Mouse (Mus musculus) MEL (cell line): ENCODE data around the gene Fgfr2. TPM values are rescaled to one million over a fixed set of nuclear protein-coding genes. Genes with fewer than 3 reads are reported as not detected.

ENCODE experiments used
- DNase-seq: peaks from one replicate; pipeline ENCODE4 v3.0.0; 2011; ENCODE audit warnings: low read depth, low spot score
- H3K27ac ChIP-seq: 2 replicates; pipeline ENCODE4 v1.5.1; 2012; ENCODE audit warnings: low read depth, mild to moderate bottlenecking, control low read depth, low read length, moderate library complexity; ENCODE audit not compliant: control insufficient read depth
- H3K27me3 ChIP-seq, 2 experiments: fragments of 150-350 bp in 1 of 2; sonication (generic) in 1 of 2; 2 replicates each; pipeline ENCODE4 v1.6.1; 2012; ENCODE audit warnings: low read length in 2 of 2, mild to moderate bottlenecking in 2 of 2, improper control_type of control experiment in 1 of 2, moderate library complexity in 1 of 2; ENCODE audit not compliant: insufficient read depth in 2 of 2, control insufficient read depth in 1 of 2
- H3K36me3 ChIP-seq, 2 experiments: 2 replicates each; pipeline ENCODE4 v1.6.1; 2012 to 2014; ENCODE audit warnings: low read length in 2 of 2, improper control_type of control experiment in 1 of 2, inconsistent platforms in 1 of 2, mild to moderate bottlenecking in 1 of 2; ENCODE audit not compliant: insufficient read depth in 2 of 2, control insufficient read depth in 1 of 2
- H3K4me1 ChIP-seq, 2 experiments: fragments of 150-350 bp in 1 of 2; sonication (generic) in 1 of 2; 2 replicates each; pipeline ENCODE4 v1.6.1; 2012; ENCODE audit warnings: low read length in 2 of 2, improper control_type of control experiment in 1 of 2, mild to moderate bottlenecking in 1 of 2; ENCODE audit not compliant: insufficient read depth in 2 of 2, control insufficient read depth in 1 of 2
- H3K4me3 ChIP-seq, 2 experiments: fragments of 150-350 bp in 1 of 2; sonication (generic) in 1 of 2; 2 replicates each; pipeline ENCODE4 v1.5.1; 2012; ENCODE audit warnings: low read depth in 2 of 2, low read length in 2 of 2, mild to moderate bottlenecking in 2 of 2, moderate library complexity in 2 of 2, control low read depth in 1 of 2, improper control_type of control experiment in 1 of 2; ENCODE audit not compliant: control insufficient read depth in 1 of 2, insufficient read depth in 1 of 2
- H3K79me2 ChIP-seq: 2 replicates; pipeline ENCODE4 v1.6.1; 2012; ENCODE audit warnings: mild to moderate bottlenecking, low read length, moderate library complexity; ENCODE audit not compliant: control insufficient read depth, poor library complexity, insufficient read depth
- H3K9ac ChIP-seq: 2 replicates; pipeline ENCODE4 v1.6.1; 2012; ENCODE audit warnings: low read depth, mild to moderate bottlenecking, control low read depth, low read length, moderate library complexity; ENCODE audit not compliant: control insufficient read depth, poor library complexity, severe bottlenecking
- H3K9me3 ChIP-seq: fragments of 150-350 bp; sonication (generic); replicated peaks from 2 replicates; pipeline ENCODE4 v1.6.1; 2012; ENCODE audit warnings: mild to moderate bottlenecking, low read length, improper control_type of control experiment, moderate library complexity; ENCODE audit not compliant: insufficient read depth
- CHD2 ChIP-seq: IDR thresholded peaks from 2 replicates; pipeline ENCODE4 v1.6.1; 2011; ENCODE audit warnings: low read length, improper control_type of control experiment
- CTCF ChIP-seq, 3 experiments: IDR thresholded peaks in 2 of 3; conservative IDR thresholded peaks in 1 of 3; 2 replicates each; pipeline ENCODE4 v1.5.1; 2011 to 2012; ENCODE audit warnings: low read length in 3 of 3, low read depth in 2 of 3, mild to moderate bottlenecking in 2 of 3, improper control_type of control experiment in 1 of 3, inconsistent platforms in 1 of 3, mixed read lengths in 1 of 3, moderate library complexity in 1 of 3; ENCODE audit not compliant: control insufficient read depth in 1 of 3, insufficient read depth in 1 of 3, poor library complexity in 1 of 3, severe bottlenecking in 1 of 3
- EP300 ChIP-seq, 2 experiments: IDR thresholded peaks; 2 replicates each; pipeline ENCODE4 v1.6.1; 2011; ENCODE audit warnings: improper control_type of control experiment in 2 of 2, low read length in 2 of 2, low read depth in 1 of 2, mild to moderate bottlenecking in 1 of 2
- ETS1 ChIP-seq: IDR thresholded peaks from 2 replicates; pipeline ENCODE4 v1.6.1; 2012; ENCODE audit warnings: low read depth, mild to moderate bottlenecking, inconsistent platforms, low read length, improper control_type of control experiment, moderate library complexity
- GABPA ChIP-seq: IDR thresholded peaks from 2 replicates; pipeline ENCODE4 v1.6.1; 2012; ENCODE audit warnings: low read depth, mild to moderate bottlenecking, inconsistent platforms, low read length, improper control_type of control experiment, moderate library complexity
- GATA1 ChIP-seq: IDR thresholded peaks from 2 replicates; pipeline ENCODE4 v1.6.1; 2011; ENCODE audit warnings: low read depth, low read length, improper control_type of control experiment
- KAT2A ChIP-seq: conservative IDR thresholded peaks from 2 replicates; pipeline ENCODE4 v1.6.1; 2012; ENCODE audit warnings: low read depth, low read length, improper control_type of control experiment, inconsistent platforms
- MAFK ChIP-seq: IDR thresholded peaks from 2 replicates; pipeline ENCODE4 v1.6.1; 2011; ENCODE audit warnings: low read depth, mild to moderate bottlenecking, low read length, improper control_type of control experiment, borderline replicate concordance
- MAX ChIP-seq: IDR thresholded peaks from 2 replicates; pipeline ENCODE4 v1.6.1; 2011; ENCODE audit warnings: low read length, improper control_type of control experiment
- MAZ ChIP-seq: IDR thresholded peaks from 2 replicates; pipeline ENCODE4 v1.6.1; 2012; ENCODE audit warnings: low read depth, mild to moderate bottlenecking, inconsistent platforms, low read length, improper control_type of control experiment
- MEF2A ChIP-seq: IDR thresholded peaks from 2 replicates; pipeline ENCODE4 v1.6.1; 2014; ENCODE audit warnings: low read depth, mild to moderate bottlenecking, inconsistent platforms, low read length, improper control_type of control experiment; ENCODE audit not compliant: poor library complexity, insufficient replicate concordance, severe bottlenecking; ENCODE audit errors: extremely low read depth
- MXI1 ChIP-seq: IDR thresholded peaks from 2 replicates; pipeline ENCODE4 v1.6.1; 2011; ENCODE audit warnings: mild to moderate bottlenecking, low read depth, low read length, improper control_type of control experiment
- NRF1 ChIP-seq: IDR thresholded peaks from 2 replicates; pipeline ENCODE4 v1.6.1; 2014; ENCODE audit warnings: low read depth, mild to moderate bottlenecking, inconsistent platforms, low read length, improper control_type of control experiment, moderate library complexity; ENCODE audit not compliant: poor library complexity, insufficient read depth, severe bottlenecking
- POLR2AphosphoS2 ChIP-seq: IDR thresholded peaks from 2 replicates; pipeline ENCODE4 v1.6.1; 2011; ENCODE audit warnings: low read length, improper control_type of control experiment
- POLR2AphosphoS5 ChIP-seq: IDR thresholded peaks from 2 replicates; pipeline ENCODE4 v1.6.1; 2012; ENCODE audit warnings: low read depth, borderline replicate concordance, mild to moderate bottlenecking, inconsistent platforms, low read length, moderate library complexity, mixed read lengths
- RAD21 ChIP-seq: IDR thresholded peaks from 2 replicates; pipeline ENCODE4 v1.6.1; 2011; ENCODE audit warnings: mild to moderate bottlenecking, low read depth, low read length, improper control_type of control experiment
- RCOR1 ChIP-seq: IDR thresholded peaks from 2 replicates; pipeline ENCODE4 v1.6.1; 2012; ENCODE audit warnings: low read depth, mild to moderate bottlenecking, inconsistent platforms, low read length, improper control_type of control experiment
- SIN3A ChIP-seq: IDR thresholded peaks from 2 replicates; pipeline ENCODE4 v1.6.1; 2012; ENCODE audit warnings: low read length, improper control_type of control experiment, inconsistent platforms
- SMC3 ChIP-seq: IDR thresholded peaks from 2 replicates; pipeline ENCODE4 v1.6.1; 2011; ENCODE audit warnings: low read depth, low read length, improper control_type of control experiment
- TCF12 ChIP-seq: IDR thresholded peaks from 2 replicates; pipeline ENCODE4 v1.6.1; 2014; ENCODE audit warnings: low read depth, mild to moderate bottlenecking, inconsistent platforms, low read length, improper control_type of control experiment, moderate library complexity
- UBTF ChIP-seq: IDR thresholded peaks from 2 replicates; pipeline ENCODE4 v1.6.1; 2012; ENCODE audit warnings: low read depth, mild to moderate bottlenecking, inconsistent platforms, low read length, improper control_type of control experiment, moderate library complexity, borderline replicate concordance; ENCODE audit not compliant: insufficient read depth
- USF1 ChIP-seq: IDR thresholded peaks from 2 replicates; pipeline ENCODE4 v1.6.1; 2014; ENCODE audit warnings: low read depth, mild to moderate bottlenecking, inconsistent platforms, low read length, improper control_type of control experiment, moderate library complexity
- USF2 ChIP-seq, 2 experiments: IDR thresholded peaks; 2 replicates each; pipeline ENCODE4 v1.6.1; 2011 to 2012; ENCODE audit warnings: improper control_type of control experiment in 2 of 2, low read length in 2 of 2, borderline replicate concordance in 1 of 2, inconsistent platforms in 1 of 2, low read depth in 1 of 2, mild to moderate bottlenecking in 1 of 2; ENCODE audit not compliant: insufficient read depth in 1 of 2
- ZKSCAN1 ChIP-seq: IDR thresholded peaks from 2 replicates; pipeline ENCODE4 v1.6.1; 2012; ENCODE audit warnings: low read depth, mild to moderate bottlenecking, inconsistent platforms, low read length, improper control_type of control experiment, moderate library complexity
- polyA plus RNA-seq, 2 experiments: library from polyadenylated mRNA; stranded (reverse) in 1 of 2; unstranded in 1 of 2; fragments of >175 nt in 1 of 2; fragments of >200 nt in 1 of 2; gene quantifications; 2 replicates each; pipeline versions ENCODE4 v1.2.1 to v1.2.4; 2012; ENCODE audit warnings: low replicate concordance in 2 of 2, low read depth in 1 of 2; ENCODE audit not compliant: insufficient read length in 2 of 2, insufficient read depth in 1 of 2, missing spikeins in 1 of 2
- total RNA-seq: library from RNA; depleted of rRNA; stranded (reverse); fragments of 300-350 nt; gene quantifications from 2 replicates; pipeline ENCODE4 v1.2.3, GENCODE M21; 2012

The Fgfr2 gene
- total and polyA plus RNA-seq, 3 experiments = not detected

GRCm38 (mm10) chr7:133054486-133054885, 68.7 kb downstream of the Fgfr2 start:
- Histone ChIP-seq H3K4me1 (no peaks in the 10 kb centered on the region), H3K27me3 (no peaks in the 10 kb centered on the region), H3K9me3 (no peaks in the 10 kb centered on the region), H3K36me3 (peaks cover 2 to 3% of the 10 kb centered on the region in 2 experiments; a peak in 3 of 4 replicates), H3K79me2 (no peaks in the 10 kb centered on the region; the same call in 1 of the 2 replicates), H3K9ac (no peak overlapping the region), H3K27ac (no peak overlapping the region), H3K4me3 (no peak overlapping the region)
- TF ChIP-seq GABPA = no peak
- TF ChIP-seq SMC3 = 0 out of 2 replicates have a peak, but pooled peaks have one; percentile 23
- peak; percentile 25 for TF ChIP-seq RAD21
- TF ChIP-seq NRF1 = no peak
- TF ChIP-seq CTCF (IDR thresholded peaks at IDR 0.05 in 2 of 3, conservative IDR thresholded peaks at IDR 0.05 in 1 of 3; ENCODE audit: control insufficient read depth in 1 of 3, insufficient read depth in 1 of 3, low read depth in 2 of 3, low read length in 3 of 3, poor library complexity in 1 of 3, severe bottlenecking in 1 of 3) = peak; percentile 19 to 57 (median 43); a peak in 4 of 6 replicates
- TF ChIP-seq MAX = no peak
- no peak for DNase-seq

GRCm38 (mm10) chr7:133053757-133054156, 69.4 kb downstream of the Fgfr2 start:
- peaks cover 0 to 2% of the 10 kb centered on the region in 2 experiments; a peak in 1 of 4 replicates for H3K4me1 ChIP-seq
- H3K36me3 ChIP-seq = peaks cover 2 to 3% of the 10 kb centered on the region in 2 experiments; a peak in 3 of 4 replicates
- H3K9me3 ChIP-seq = no peaks in the 10 kb centered on the region
- H3K4me3 ChIP-seq = no peak overlapping the region
- TF ChIP-seq POLR2AphosphoS5 (no peak), SIN3A (no peak), GATA1 (peak; percentile 35; the same call in 1 of the 2 replicates), CHD2 (no peak), POLR2AphosphoS2 (no peak), EP300 (IDR thresholded peaks at IDR 0.05; ENCODE audit: low read depth in 1 of 2, low read length in 2 of 2) (no peak), USF1 (no peak)
- no peaks in the 10 kb centered on the region; the same call in 1 of the 2 replicates for H3K79me2 ChIP-seq
- H3K9ac ChIP-seq = no peak overlapping the region
- H3K27me3 ChIP-seq = no peaks in the 10 kb centered on the region
- DNase-seq = no peak
- H3K27ac ChIP-seq = no peak overlapping the region

- Histone ChIP-seq H3K4me1 (peaks cover 8% of the 10 kb centered on the region in 2 experiments; a peak in 3 of 4 replicates), H3K36me3 (peaks cover 2 to 5% of the 10 kb centered on the region in 2 experiments), H3K4me3 (no peak overlapping the region), H3K9me3 (no peaks in the 10 kb centered on the region), H3K9ac (no peak overlapping the region), H3K27me3 (no peaks in the 10 kb centered on the region), H3K79me2 (no peaks in the 10 kb centered on the region; the same call in 1 of the 2 replicates), H3K27ac (no peak overlapping the region)
- no peak for DNase-seq
- TF ChIP-seq POLR2AphosphoS5 (no peak), MAFK (no peak), KAT2A (no peak), ETS1 (no peak), MAZ (no peak), EP300 (IDR thresholded peaks at IDR 0.05; ENCODE audit: low read depth in 1 of 2, low read length in 2 of 2) (no peak), MXI1 (no peak), SIN3A (no peak), GABPA (no peak), NRF1 (no peak), RCOR1 (no peak), MEF2A (no peak), USF2 (IDR thresholded peaks at IDR 0.05; ENCODE audit: borderline replicate concordance in 1 of 2, insufficient read depth in 1 of 2, low read depth in 1 of 2, low read length in 2 of 2) (no peak), SMC3 (no peak), CHD2 (no peak), TCF12 (no peak), UBTF (no peak), ZKSCAN1 (no peak)
Observed at GRCm38 (mm10) chr7:133052819-133053218, 70.3 kb downstream of the Fgfr2 start.
